Mouse (Mus musculus) stomach, postnatal 0 days (tissue): ENCODE measurements at regions not wholly inside any gene's neighbourhood (a gene's known extent, or its start where the extent isn't known, plus 50 kb on each side); places are given as distances from the start of the nearest gene placed in this dataset.

Source experiments
- CTCF ChIP-seq: IDR thresholded peaks from 2 replicates; pipeline ENCODE4 v1.5.1; 2016; ENCODE audit warnings: antibody characterized with exemption, low read depth, mild to moderate bottlenecking, moderate library complexity
- EP300 ChIP-seq: optimal IDR thresholded peaks from 2 replicates; pipeline ENCODE3; 2016; ENCODE audit warnings: antibody characterized with exemption

GRCm38 (mm10) chr3:38234006-38234405 is 250.6 kb downstream of the Ankrd50 start:
- TF ChIP-seq CTCF (no peak), EP300 (no peak)
